Mouse (Mus musculus): ENCODE measurements around the gene Slc9a9. TPM values are rescaled to one million over a fixed set of nuclear protein-coding genes. Genes with fewer than 3 reads are reported as not detected.

Gene Slc9a9
- not detected in 2 replicates for polyA plus RNA-seq (2012)

- TF ChIP-seq GATA1 (IDR thresholded peaks at IDR 0.05; ENCODE audit: low read length), result no peak
These were observed at the start of gene Slc9a9 for GRCm38 (mm10) chr9:94669791-94670577. TSS of gene Slc9a9 (plus strand) at chr9:94669909.

GRCm38 (mm10) chr9:94620342-94620741 lies 49.4 kb upstream of the Slc9a9 start:
- no peak for TF ChIP-seq GATA1 (IDR thresholded peaks at IDR 0.05; ENCODE audit: low read length)

- TF ChIP-seq GATA1 (IDR thresholded peaks at IDR 0.05; ENCODE audit: low read length), result no peak
These were observed 48.9 kb upstream of the Slc9a9 start for GRCm38 (mm10) chr9:94620846-94621245.

- no peak for TF ChIP-seq GATA1 (IDR thresholded peaks at IDR 0.05; ENCODE audit: low read length)
These were observed 47.8 kb upstream of the Slc9a9 start for GRCm38 (mm10) chr9:94621902-94622301.

GRCm38 (mm10) chr9:94626737-94627136 lies 43.0 kb upstream of the Slc9a9 start:
- no peak for TF ChIP-seq GATA1 (IDR thresholded peaks at IDR 0.05; ENCODE audit: low read length)

- TF ChIP-seq GATA1 (IDR thresholded peaks at IDR 0.05; ENCODE audit: low read length), result no peak
These were observed 40.8 kb upstream of the Slc9a9 start for GRCm38 (mm10) chr9:94628948-94629347.

- TF ChIP-seq GATA1 (IDR thresholded peaks at IDR 0.05; ENCODE audit: low read length), result no peak
These were observed 24.1 kb upstream of the Slc9a9 start for GRCm38 (mm10) chr9:94645631-94646030.

GRCm38 (mm10) chr9:94647425-94647824 lies 22.3 kb upstream of the Slc9a9 start:
- no peak for TF ChIP-seq GATA1 (IDR thresholded peaks at IDR 0.05; ENCODE audit: low read length)

GRCm38 (mm10) chr9:94649991-94650390 lies 19.7 kb upstream of the Slc9a9 start:
- no peak for TF ChIP-seq GATA1 (IDR thresholded peaks at IDR 0.05; ENCODE audit: low read length)

- no peak for TF ChIP-seq GATA1 (IDR thresholded peaks at IDR 0.05; ENCODE audit: low read length)
These were observed 16.5 kb upstream of the Slc9a9 start for GRCm38 (mm10) chr9:94653198-94653597.

GRCm38 (mm10) chr9:94653827-94654226 lies 15.9 kb upstream of the Slc9a9 start:
- no peak for TF ChIP-seq GATA1 (IDR thresholded peaks at IDR 0.05; ENCODE audit: low read length)

- TF ChIP-seq GATA1 (IDR thresholded peaks at IDR 0.05; ENCODE audit: low read length), result no peak
These were observed 13.4 kb upstream of the Slc9a9 start for GRCm38 (mm10) chr9:94656265-94656664.

GRCm38 (mm10) chr9:94659401-94660152 lies 10.1 kb upstream of the Slc9a9 start:
- TF ChIP-seq GATA1 (IDR thresholded peaks at IDR 0.05; ENCODE audit: low read length), result no peak

- no peak for TF ChIP-seq GATA1 (IDR thresholded peaks at IDR 0.05; ENCODE audit: low read length)
These were observed 7.9 kb upstream of the Slc9a9 start for GRCm38 (mm10) chr9:94661768-94662167.

- TF ChIP-seq GATA1 (IDR thresholded peaks at IDR 0.05; ENCODE audit: low read length), result no peak
These were observed 4.5 kb upstream of the Slc9a9 start for GRCm38 (mm10) chr9:94665248-94665647.

GRCm38 (mm10) chr9:94668589-94668988 lies 1.1 kb upstream of the Slc9a9 start:
- TF ChIP-seq GATA1 (IDR thresholded peaks at IDR 0.05; ENCODE audit: low read length), result no peak

- no peak for TF ChIP-seq GATA1 (IDR thresholded peaks at IDR 0.05; ENCODE audit: low read length)
These were observed 995 bp downstream of the Slc9a9 start for GRCm38 (mm10) chr9:94670704-94671103.

Data from G1E-ER4 (cell line).